Mouse (Mus musculus): ENCODE measurements around the gene Nrg3. TPM values are rescaled to one million over a fixed set of nuclear protein-coding genes. Genes with fewer than 3 reads are reported as not detected.
"Not testable (repeated sequence)": the region's sequence is repeated elsewhere in the genome, so short reads cannot be mapped to it uniquely, and the experiment has no call there.

The Nrg3 gene
- polyA plus RNA-seq, 1 experiment from 2014 or later: 11.4 TPM

- no peak overlapping the region for H3K27ac ChIP-seq (replicated peaks)
- no peaks in the 10 kb centered on the region for H3K9me3 ChIP-seq
- ATAC-seq (replicated peaks): no peak
- no peak overlapping the region for H3K4me3 ChIP-seq
- H3K4me1 ChIP-seq: no peaks in the 10 kb centered on the region
- no peaks in the 10 kb centered on the region for H3K36me3 ChIP-seq
- WGBS: 84% methylated on average over 3 of the region's 3 CpGs
- no peak overlapping the region for H3K4me2 ChIP-seq (replicated peaks)
- H3K27me3 ChIP-seq: no peaks in the 10 kb centered on the region
- no peak overlapping the region for H3K9ac ChIP-seq (replicated peaks)
Measured at GRCm38 (mm10) chr14:39160140-39160539, 312.7 kb downstream of the Nrg3 start.

GRCm38 (mm10) chr14:39155462-39155861 is 317.4 kb downstream of the Nrg3 start:
- Histone ChIP-seq H3K27me3 (no peaks in the 10 kb centered on the region), H3K9ac (replicated peaks) (no peak overlapping the region), H3K4me2 (replicated peaks) (no peak overlapping the region), H3K36me3 (no peaks in the 10 kb centered on the region), H3K4me3 (no peak overlapping the region), H3K27ac (replicated peaks) (no peak overlapping the region), H3K9me3 (no peaks in the 10 kb centered on the region), H3K4me1 (no peaks in the 10 kb centered on the region)
- WGBS: 55% methylated on average over 1 of the region's 1 CpGs
- ATAC-seq (replicated peaks): no peak

GRCm38 (mm10) chr14:39129766-39130165 is 343.1 kb downstream of the Nrg3 start:
- 88% methylated on average over 2 of the region's 2 CpGs for WGBS
- no peak for ATAC-seq (replicated peaks)
- H3K27ac ChIP-seq (replicated peaks): no peak overlapping the region
- H3K27me3 ChIP-seq: no peaks in the 10 kb centered on the region
- no peaks in the 10 kb centered on the region for H3K9me3 ChIP-seq
- no peaks in the 10 kb centered on the region for H3K4me1 ChIP-seq
- no peaks in the 10 kb centered on the region for H3K36me3 ChIP-seq
- H3K9ac ChIP-seq (replicated peaks): no peak overlapping the region
- no peak overlapping the region for H3K4me2 ChIP-seq (replicated peaks)
- no peak overlapping the region for H3K4me3 ChIP-seq

GRCm38 (mm10) chr14:39117977-39118376 is 354.9 kb downstream of the Nrg3 start:
- WGBS: 59% methylated on average over 3 of the region's 3 CpGs

GRCm38 (mm10) chr14:39116522-39117231 is 356.2 kb downstream of the Nrg3 start:
- H3K4me3 ChIP-seq; H3K9ac ChIP-seq (replicated peaks); H3K27ac ChIP-seq (replicated peaks); H3K4me2 ChIP-seq (replicated peaks); H3K36me3 ChIP-seq; H3K9me3 ChIP-seq; ATAC-seq (replicated peaks); H3K4me1 ChIP-seq; H3K27me3 ChIP-seq: not testable (repeated sequence)
- 93% methylated on average over 3 of the region's 3 CpGs for WGBS

More at GRCm38 (mm10) chr14:39117977-39118376, 354.9 kb downstream of the Nrg3 start:
- H3K4me3 ChIP-seq: no peak overlapping the region
- H3K27me3 ChIP-seq: no peaks in the 10 kb centered on the region
- no peaks in the 10 kb centered on the region for H3K36me3 ChIP-seq
- H3K27ac ChIP-seq (replicated peaks): no peak overlapping the region
- no peaks in the 10 kb centered on the region for H3K4me1 ChIP-seq
- ATAC-seq (replicated peaks): no peak
- H3K4me2 ChIP-seq (replicated peaks): no peak overlapping the region
- no peaks in the 10 kb centered on the region for H3K9me3 ChIP-seq
- no peak overlapping the region for H3K9ac ChIP-seq (replicated peaks)

- Histone ChIP-seq H3K4me3 (no peak overlapping the region), H3K9me3 (no peaks in the 10 kb centered on the region), H3K27ac (replicated peaks) (no peak overlapping the region), H3K4me2 (replicated peaks) (no peak overlapping the region), H3K36me3 (no peaks in the 10 kb centered on the region), H3K4me1 (no peaks in the 10 kb centered on the region), H3K27me3 (no peaks in the 10 kb centered on the region), H3K9ac (replicated peaks) (no peak overlapping the region)
- WGBS: 91% methylated on average over 3 of the region's 3 CpGs
- no peak for ATAC-seq (replicated peaks)
Measured at GRCm38 (mm10) chr14:39109566-39109965, 363.3 kb downstream of the Nrg3 start.

- Histone ChIP-seq H3K4me2 (replicated peaks) (no peak overlapping the region), H3K4me3 (no peak overlapping the region), H3K27me3 (no peaks in the 10 kb centered on the region), H3K9me3 (no peaks in the 10 kb centered on the region), H3K36me3 (no peaks in the 10 kb centered on the region), H3K27ac (replicated peaks) (no peak overlapping the region), H3K4me1 (no peaks in the 10 kb centered on the region), H3K9ac (replicated peaks) (no peak overlapping the region)
- ATAC-seq (replicated peaks): no peak
- 84% methylated on average over 3 of the region's 3 CpGs for WGBS
Measured at GRCm38 (mm10) chr14:39106776-39107175, 366.1 kb downstream of the Nrg3 start.

- Histone ChIP-seq H3K27ac (replicated peaks) (no peak overlapping the region), H3K4me3 (no peak overlapping the region), H3K9me3 (no peaks in the 10 kb centered on the region), H3K9ac (replicated peaks) (no peak overlapping the region), H3K4me1 (no peaks in the 10 kb centered on the region), H3K4me2 (replicated peaks) (no peak overlapping the region), H3K36me3 (no peaks in the 10 kb centered on the region), H3K27me3 (no peaks in the 10 kb centered on the region)
- no peak for ATAC-seq (replicated peaks)
- 17% methylated on average over 1 of the region's 1 CpGs for WGBS
Measured at GRCm38 (mm10) chr14:39095219-39095618, 377.7 kb downstream of the Nrg3 start.

- Histone ChIP-seq H3K4me1 (no peaks in the 10 kb centered on the region), H3K9me3 (no peaks in the 10 kb centered on the region), H3K27ac (replicated peaks) (no peak overlapping the region), H3K9ac (replicated peaks) (no peak overlapping the region), H3K27me3 (no peaks in the 10 kb centered on the region), H3K4me3 (no peak overlapping the region), H3K36me3 (no peaks in the 10 kb centered on the region), H3K4me2 (replicated peaks) (no peak overlapping the region)
- ATAC-seq (replicated peaks): no peak
- WGBS: 85% methylated on average over 1 of the region's 1 CpGs
Measured at GRCm38 (mm10) chr14:39079461-39079860, 393.4 kb downstream of the Nrg3 start.

- Histone ChIP-seq H3K36me3 (no peaks in the 10 kb centered on the region), H3K4me2 (replicated peaks) (no peak overlapping the region), H3K4me1 (no peaks in the 10 kb centered on the region), H3K9ac (replicated peaks) (no peak overlapping the region), H3K9me3 (no peaks in the 10 kb centered on the region), H3K27ac (replicated peaks) (no peak overlapping the region), H3K4me3 (no peak overlapping the region), H3K27me3 (no peaks in the 10 kb centered on the region)
- 97% methylated on average over 2 of the region's 2 CpGs for WGBS
- no peak for ATAC-seq (replicated peaks)
Measured at GRCm38 (mm10) chr14:39051542-39051941, 421.3 kb downstream of the Nrg3 start.

- no peaks in the 10 kb centered on the region for H3K27me3 ChIP-seq
- ATAC-seq (replicated peaks): no peak
- WGBS: 67% methylated on average over 2 of the region's 2 CpGs
Measured at GRCm38 (mm10) chr14:39049021-39049420, 423.9 kb downstream of the Nrg3 start.

GRCm38 (mm10) chr14:39044290-39044689 is 428.6 kb downstream of the Nrg3 start:
- 92% methylated on average over 1 of the region's 1 CpGs for WGBS
- Histone ChIP-seq H3K4me1 (peaks cover 13% of the 10 kb centered on the region; the same call in 1 of the 2 replicates), H3K9ac (replicated peaks) (no peak overlapping the region), H3K4me2 (replicated peaks) (no peak overlapping the region), H3K36me3 (no peaks in the 10 kb centered on the region), H3K9me3 (no peaks in the 10 kb centered on the region), H3K27ac (replicated peaks) (peak overlapping the region; percentile 55), H3K4me3 (no peak overlapping the region), H3K27me3 (no peaks in the 10 kb centered on the region)
- no peak for ATAC-seq (replicated peaks)

More at GRCm38 (mm10) chr14:39049021-39049420, 423.9 kb downstream of the Nrg3 start:
- peaks cover 5% of the 10 kb centered on the region; the same call in 1 of the 2 replicates for H3K4me1 ChIP-seq
- H3K9ac ChIP-seq (replicated peaks): no peak overlapping the region
- H3K4me2 ChIP-seq (replicated peaks): no peak overlapping the region
- H3K9me3 ChIP-seq: no peaks in the 10 kb centered on the region
- no peak overlapping the region for H3K4me3 ChIP-seq
- no peak overlapping the region for H3K27ac ChIP-seq (replicated peaks)
- H3K36me3 ChIP-seq: no peaks in the 10 kb centered on the region

GRCm38 (mm10) chr14:39043793-39044192 is 429.1 kb downstream of the Nrg3 start:
- Histone ChIP-seq H3K9me3 (no peaks in the 10 kb centered on the region), H3K36me3 (no peaks in the 10 kb centered on the region), H3K4me1 (peaks cover 13% of the 10 kb centered on the region; the same call in 1 of the 2 replicates), H3K4me3 (no peak overlapping the region), H3K4me2 (replicated peaks) (no peak overlapping the region), H3K27ac (replicated peaks) (peak overlapping the region; percentile 55), H3K9ac (replicated peaks) (no peak overlapping the region), H3K27me3 (no peaks in the 10 kb centered on the region)
- ATAC-seq (replicated peaks): peak; percentile 86
- 48% methylated on average over 3 of the region's 3 CpGs for WGBS

All from forebrain, embryonic 15.5 days (tissue).